Mouse (Mus musculus) cortical plate, adult 2 months (tissue): Measurements from ENCODE around the gene Zfp146.
A peak's percentile ranks its signal among the peaks of the same experiment; 100 is the strongest.

ENCODE experiments used
- CTCF ChIP-seq: fragments of 200-500 bp; IDR thresholded peaks from 2 replicates; pipeline ENCODE4 v1.5.1; 2011; ENCODE audit warnings: mild to moderate bottlenecking, control low read depth, low read length; ENCODE audit not compliant: insufficient read depth; ENCODE audit errors: extremely low read depth
- POLR2A ChIP-seq: fragments of 200-500 bp; IDR thresholded peaks from 2 replicates; pipeline ENCODE4 v1.6.1; 2011; ENCODE audit warnings: mild to moderate bottlenecking, low read length, control low read depth; ENCODE audit not compliant: insufficient read depth; ENCODE audit errors: extremely low read depth

- TF ChIP-seq CTCF, result no peak
- TF ChIP-seq POLR2A, result 0 out of 2 replicates have a peak, but pooled peaks have one; percentile 13
Measured at GRCm38 (mm10) chr7:30193581-30194100, 24.1 kb upstream of the Zfp146 start.
